Mouse (Mus musculus): ENCODE results near the gene Gm38392. TPM values are rescaled to one million over a fixed set of nuclear protein-coding genes. Genes with fewer than 3 reads are reported as not detected.

Gene Gm38392
- total RNA-seq, 4 experiments from 2014 or later: 0.72 to 2.2 (median 0.81) TPM

- DNase-seq (ENCODE audit: low spot score in 2 of 2): no peak
Observed at GRCm38 (mm10) chr3:88200972-88201330, 86.1 kb downstream of the Gm38392 start.

GRCm38 (mm10) chr3:88200161-88200971, 86.6 kb downstream of the Gm38392 start:
- DNase-seq (ENCODE audit: low spot score in 2 of 2): no peak

- no peak for DNase-seq (ENCODE audit: low spot score in 2 of 2)
Observed at GRCm38 (mm10) chr3:88199541-88200110, 87.4 kb downstream of the Gm38392 start.

GRCm38 (mm10) chr3:88198505-88199020, 88.4 kb downstream of the Gm38392 start:
- no peak for DNase-seq (ENCODE audit: low spot score in 2 of 2)

- no peak for DNase-seq (ENCODE audit: low spot score in 2 of 2)
Observed at GRCm38 (mm10) chr3:88197741-88198504, 89.1 kb downstream of the Gm38392 start.

Small RNA genes within 50 kb of the gene (microRNA-seq; reads per million reads assigned to microRNA genes)
- gene Gm25641 (not detected), gene Mir3093 (not detected), gene Mir9-1 (not detected)

Other genes with a start within 250 kb of the Gm38392 start
- gene Gpatch4, start 244.1 kb downstream of the Gm38392 start, total RNA-seq (2022): 10 to 100 TPM; 24.2 to 30.2 (median 25.5) TPM
- 10 to 100 TPM; 49.1 to 56.1 (median 50.4) TPM for gene Naxe, start 228.7 kb downstream of the Gm38392 start, total RNA-seq (2022)
- gene Ttc24, start 208.9 kb downstream of the Gm38392 start, total RNA-seq (2022): not detected
- under 1 TPM; 0.08 to 0.39 (median 0.12) TPM for gene Iqgap3, start 205.2 kb downstream of the Gm38392 start, total RNA-seq (2022)
- gene Mef2d, start 144.8 kb downstream of the Gm38392 start, total RNA-seq (2022): 100 to 1,000 TPM; 164 to 186 (median 172) TPM
- gene Rhbg, start 32.5 kb downstream of the Gm38392 start, total RNA-seq (2022): not detected
- 1 to 10 TPM; 2.6 to 7.3 (median 6.1) TPM for gene Tsacc, start 9.8 kb upstream of the Gm38392 start, total RNA-seq (2022)
- 100 to 1,000 TPM in 1 of 4 experiments, 10 to 100 TPM in 3; 91.1 to 102 (median 92.6) TPM for gene Cct3, start 9.9 kb upstream of the Gm38392 start, total RNA-seq (2022)
- 10 to 100 TPM; 34.5 to 39.4 (median 37.9) TPM for gene Glmp, start 37.8 kb upstream of the Gm38392 start, total RNA-seq (2022)
- gene Tmem79, start 48.9 kb upstream of the Gm38392 start, total RNA-seq (2022): 1 to 10 TPM; 1.9 to 3.7 (median 2.8) TPM
- 10 to 100 TPM; 39.0 to 54.6 (median 44.5) TPM for gene Smg5, start 49.0 kb upstream of the Gm38392 start, total RNA-seq (2022)
- gene Paqr6, start 77.4 kb upstream of the Gm38392 start, total RNA-seq (2022): under 1 TPM; 0.15 to 0.94 (median 0.56) TPM
- gene Bglap3, start 85.5 kb upstream of the Gm38392 start, total RNA-seq (2022): not detected
- gene Bglap2, start 91.5 kb upstream of the Gm38392 start, total RNA-seq (2022): not detected
- not detected for gene Bglap, start 97.3 kb upstream of the Gm38392 start, total RNA-seq (2022)
- 10 to 100 TPM; 15.5 to 18.5 (median 16.7) TPM for gene Pmf1, start 123.1 kb upstream of the Gm38392 start, total RNA-seq (2022)
- gene Slc25a44, start 137.9 kb upstream of the Gm38392 start, total RNA-seq (2022): 10 to 100 TPM; 19.5 to 22.4 (median 21.5) TPM
- 1 to 10 TPM in 2 of 4 experiments, under 1 TPM in 2; 0.48 to 1.2 (median 1.00) TPM for gene Sema4a, start 174.0 kb upstream of the Gm38392 start, total RNA-seq (2022)
- gene Lmna, start 222.7 kb upstream of the Gm38392 start, total RNA-seq (2022): 10 to 100 TPM; 59.0 to 76.0 (median 67.8) TPM
- gene Mex3a, start 245.2 kb upstream of the Gm38392 start, total RNA-seq (2022): under 1 TPM; 0.07 to 0.31 (median 0.15) TPM

Measured in gastrocnemius, adult 8-10 months (tissue).